Mouse (Mus musculus): Measurements from ENCODE around the gene Fcgrt. TPM values are rescaled to one million over a fixed set of nuclear protein-coding genes. Genes with fewer than 3 reads are reported as not detected.
"Not testable (repeated sequence)": the region's sequence is repeated elsewhere in the genome, so short reads cannot be mapped to it uniquely, and the experiment has no call there.

Gene Fcgrt
- total RNA-seq, 1 experiment from 2014 or later, result 32.2 TPM

DNA sequence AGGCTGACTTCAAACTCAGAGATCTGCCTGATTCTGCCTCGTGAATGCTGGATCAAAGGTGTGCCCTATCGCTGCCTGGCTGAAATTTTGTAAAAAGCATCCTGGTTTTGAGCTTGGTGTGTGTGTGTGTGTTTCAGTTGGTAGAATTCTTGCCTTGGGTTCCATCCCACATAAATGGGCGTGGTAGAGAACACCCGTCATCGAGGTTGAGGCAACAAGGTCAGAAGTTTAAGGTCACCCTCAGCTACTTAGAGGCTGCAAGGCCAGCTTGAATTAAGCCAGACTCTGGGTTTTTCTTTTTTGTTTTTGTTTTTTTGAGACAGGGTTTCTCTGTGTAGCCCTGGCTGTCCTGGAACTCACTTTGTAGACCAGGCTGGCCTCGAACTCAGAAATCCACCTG lies 14.7 kb upstream of the Fcgrt start:
- ATAC-seq (ENCODE audit: extremely low read depth, insufficient number of reproducible peaks, low FRiP score, poor library complexity, severe bottlenecking), result no peak

DNA sequence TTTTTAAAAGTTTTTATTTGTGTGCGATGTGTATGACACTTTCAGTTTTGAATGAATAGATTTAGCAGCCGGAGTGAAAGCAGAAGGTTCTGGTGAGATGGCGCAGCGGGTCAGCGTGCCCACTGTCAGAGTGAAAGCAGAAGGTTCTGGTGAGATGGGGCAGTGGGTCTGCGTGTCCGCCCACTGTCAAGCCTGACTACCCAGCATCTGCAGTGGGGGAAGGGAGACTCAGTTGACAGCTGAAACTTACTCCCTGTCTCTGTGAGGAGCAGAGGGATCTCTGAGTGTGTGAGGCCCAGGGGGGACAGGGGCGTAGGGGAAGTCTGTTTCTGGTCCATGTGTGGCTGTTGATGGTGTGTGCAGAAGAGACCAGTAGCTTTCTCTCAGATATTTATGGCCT lies 13.9 kb upstream of the Fcgrt start:
- ATAC-seq (ENCODE audit: extremely low read depth, insufficient number of reproducible peaks, low FRiP score, poor library complexity, severe bottlenecking), result no peak

DNA sequence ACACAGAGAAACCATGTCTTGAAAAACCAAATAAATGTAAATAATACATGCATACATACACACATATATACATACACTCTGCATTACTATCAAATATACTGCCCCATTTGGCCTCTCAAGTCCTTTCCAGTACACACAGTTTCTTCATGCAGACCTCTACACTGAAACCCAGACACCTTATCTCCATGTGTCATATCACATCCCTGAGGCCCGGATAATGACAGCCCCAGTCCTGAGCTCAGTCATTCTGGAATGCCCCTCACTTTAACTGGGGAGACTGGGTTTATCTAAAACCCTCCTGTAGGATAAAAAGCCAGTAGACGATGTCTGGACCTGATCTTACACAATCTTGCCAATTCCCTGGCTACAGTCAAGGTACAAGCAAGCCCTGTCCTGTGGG lies 9.8 kb upstream of the Fcgrt start:
- no peak for ATAC-seq (ENCODE audit: extremely low read depth, insufficient number of reproducible peaks, low FRiP score, poor library complexity, severe bottlenecking)

DNA sequence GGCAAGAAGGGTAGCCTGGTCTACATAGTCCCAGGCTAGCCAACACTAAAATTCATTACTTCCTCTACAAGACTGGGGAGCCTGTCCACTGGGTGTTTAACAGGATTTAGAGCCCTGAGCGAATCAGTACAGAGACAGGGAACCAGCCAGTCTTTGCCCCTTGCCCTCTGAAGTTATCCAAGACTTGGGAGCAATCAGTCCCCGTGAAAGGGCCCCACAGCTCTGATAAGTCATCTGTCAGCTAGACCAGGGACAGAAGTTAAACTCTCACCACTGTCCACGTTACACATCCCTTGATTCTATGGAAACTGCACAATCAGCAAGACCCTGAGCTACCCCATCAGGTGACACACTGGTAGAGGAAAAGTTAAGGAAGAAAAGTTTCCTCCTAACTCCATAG lies 8.9 kb upstream of the Fcgrt start:
- no peak for ATAC-seq (ENCODE audit: extremely low read depth, insufficient number of reproducible peaks, low FRiP score, poor library complexity, severe bottlenecking)

DNA sequence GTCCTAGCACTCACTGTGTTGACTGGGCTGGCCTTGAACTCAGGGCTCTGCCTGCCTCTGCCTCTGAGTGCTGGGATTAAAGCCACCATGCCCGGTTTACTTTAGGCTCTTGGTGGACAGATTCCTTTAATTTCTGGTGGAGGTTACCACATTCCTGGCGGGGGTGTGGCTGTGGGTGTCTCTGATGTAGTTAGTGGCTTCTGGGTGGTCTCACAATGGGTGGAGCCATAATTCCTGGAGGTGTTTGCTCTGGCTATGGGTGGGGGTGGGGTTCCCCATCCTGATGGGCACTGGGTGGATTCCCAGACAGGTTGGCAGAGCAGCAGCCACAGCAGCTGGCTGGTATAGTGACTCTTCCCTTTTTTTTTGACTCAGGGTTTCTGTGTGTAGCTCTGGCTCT lies 8.3 kb upstream of the Fcgrt start:
- ATAC-seq (ENCODE audit: extremely low read depth, insufficient number of reproducible peaks, low FRiP score, poor library complexity, severe bottlenecking), result no peak

DNA sequence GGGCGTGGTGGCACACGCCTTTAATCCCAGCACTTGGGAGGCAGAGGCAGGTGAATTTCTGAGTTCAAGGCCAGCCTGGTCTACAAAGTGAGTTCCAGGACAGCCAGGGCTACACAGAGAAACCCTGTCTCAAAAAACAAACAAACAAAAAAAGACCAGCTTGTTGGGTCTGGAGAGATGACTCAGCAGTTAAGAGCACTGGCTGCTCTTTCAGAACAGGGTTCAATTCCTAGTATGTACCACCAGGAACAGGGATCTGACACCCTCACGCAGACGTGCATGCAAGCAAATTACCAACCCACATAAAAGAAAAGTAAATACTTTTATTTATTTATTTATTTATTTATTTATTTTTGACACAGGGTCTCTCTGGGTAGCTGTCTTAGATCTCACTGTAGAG lies 6.4 kb upstream of the Fcgrt start:
- not testable (repeated sequence) for ATAC-seq (ENCODE audit: extremely low read depth, insufficient number of reproducible peaks, low FRiP score, poor library complexity, severe bottlenecking)

DNA sequence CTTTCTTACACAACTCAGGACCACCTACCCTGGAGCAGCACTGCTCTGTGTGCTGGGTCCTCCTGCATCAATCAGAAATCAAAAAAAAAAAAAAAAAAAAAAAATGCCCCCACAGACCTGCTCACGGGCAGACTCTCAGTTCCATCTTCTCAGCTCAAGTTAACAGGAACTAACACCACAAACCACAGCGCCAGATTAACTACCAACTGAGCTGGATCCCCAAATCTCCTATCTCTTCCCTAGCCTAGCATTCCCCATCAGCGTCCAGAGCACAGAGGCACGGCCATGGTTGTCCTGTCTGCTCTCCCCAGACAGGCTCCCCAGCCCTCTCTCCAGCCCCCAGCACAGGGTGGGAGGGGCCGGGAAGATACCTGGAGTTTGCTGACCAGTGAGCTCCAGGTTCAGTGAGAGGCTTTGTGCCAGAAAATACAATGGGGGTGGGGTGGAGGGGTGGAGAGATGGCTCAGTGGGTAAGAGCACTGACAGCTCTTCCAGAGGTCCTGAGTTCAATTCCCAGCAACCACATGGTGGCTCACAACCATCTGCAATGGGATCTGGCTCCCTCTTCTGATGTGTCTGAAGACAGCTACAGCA lies 3.5 kb upstream of the Fcgrt start:
- ATAC-seq (ENCODE audit: extremely low read depth, insufficient number of reproducible peaks, low FRiP score, poor library complexity, severe bottlenecking), result no peak

DNA sequence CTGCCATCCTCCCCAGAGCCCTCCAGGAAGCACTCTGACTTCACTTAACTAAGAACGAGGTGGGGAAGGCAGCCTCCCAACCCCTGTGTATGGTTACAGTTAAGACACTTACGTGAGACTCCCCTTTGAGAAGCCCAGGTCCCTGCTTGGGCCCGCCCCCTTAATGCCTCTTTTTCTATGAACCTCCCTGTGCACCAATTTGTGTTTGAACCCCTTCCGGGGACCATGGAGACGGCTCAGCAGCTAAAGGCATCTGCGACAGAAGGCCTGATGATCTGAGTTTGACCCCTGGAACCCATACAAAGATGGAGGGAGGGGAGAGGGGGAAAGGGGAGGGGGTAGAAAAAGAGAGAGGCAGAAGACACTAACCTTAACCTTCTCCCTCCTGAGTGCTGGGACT lies 2.8 kb upstream of the Fcgrt start:
- ATAC-seq (ENCODE audit: extremely low read depth, insufficient number of reproducible peaks, low FRiP score, poor library complexity, severe bottlenecking), result no peak

DNA sequence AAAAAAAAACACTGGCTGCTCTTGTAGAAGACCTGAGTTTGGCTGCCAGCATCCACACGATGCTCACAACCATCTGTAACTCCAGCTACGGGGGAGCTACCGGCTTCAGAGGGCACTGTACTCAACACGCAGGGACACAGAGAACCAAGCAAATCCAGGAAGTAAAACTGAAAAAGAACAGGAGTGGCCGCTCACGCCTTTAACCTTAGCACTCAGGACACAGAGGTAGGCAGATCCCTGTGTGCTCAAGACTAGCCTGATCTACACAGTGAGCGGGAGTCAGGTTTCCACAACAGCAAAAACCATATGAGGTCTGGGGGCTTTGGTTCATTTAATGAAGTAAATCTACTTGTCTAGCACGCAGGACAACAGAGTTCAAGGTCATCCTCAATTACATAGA lies 1.8 kb upstream of the Fcgrt start:
- ATAC-seq (ENCODE audit: extremely low read depth, insufficient number of reproducible peaks, low FRiP score, poor library complexity, severe bottlenecking), result no peak

DNA sequence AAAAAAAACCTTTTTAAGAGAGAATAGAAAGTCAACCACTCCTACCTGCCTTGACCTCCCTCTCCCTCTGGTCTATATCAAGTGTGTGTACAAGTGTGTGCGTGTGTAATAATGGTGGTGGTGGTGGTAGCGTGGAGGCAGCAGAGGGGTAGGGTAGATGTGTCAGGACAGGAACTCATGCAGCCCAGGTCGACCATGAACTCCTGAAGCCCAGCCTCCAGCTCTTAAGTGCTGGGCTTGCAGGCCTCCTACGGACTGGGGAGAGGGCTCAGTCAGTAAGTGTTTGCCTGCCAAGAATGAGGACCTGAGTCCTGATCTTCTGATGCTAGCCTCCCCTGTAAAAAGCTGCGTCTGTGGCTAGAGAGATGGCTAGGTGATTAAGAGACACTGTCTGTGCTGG lies 1.3 kb upstream of the Fcgrt start:
- no peak for ATAC-seq (ENCODE audit: extremely low read depth, insufficient number of reproducible peaks, low FRiP score, poor library complexity, severe bottlenecking)

DNA sequence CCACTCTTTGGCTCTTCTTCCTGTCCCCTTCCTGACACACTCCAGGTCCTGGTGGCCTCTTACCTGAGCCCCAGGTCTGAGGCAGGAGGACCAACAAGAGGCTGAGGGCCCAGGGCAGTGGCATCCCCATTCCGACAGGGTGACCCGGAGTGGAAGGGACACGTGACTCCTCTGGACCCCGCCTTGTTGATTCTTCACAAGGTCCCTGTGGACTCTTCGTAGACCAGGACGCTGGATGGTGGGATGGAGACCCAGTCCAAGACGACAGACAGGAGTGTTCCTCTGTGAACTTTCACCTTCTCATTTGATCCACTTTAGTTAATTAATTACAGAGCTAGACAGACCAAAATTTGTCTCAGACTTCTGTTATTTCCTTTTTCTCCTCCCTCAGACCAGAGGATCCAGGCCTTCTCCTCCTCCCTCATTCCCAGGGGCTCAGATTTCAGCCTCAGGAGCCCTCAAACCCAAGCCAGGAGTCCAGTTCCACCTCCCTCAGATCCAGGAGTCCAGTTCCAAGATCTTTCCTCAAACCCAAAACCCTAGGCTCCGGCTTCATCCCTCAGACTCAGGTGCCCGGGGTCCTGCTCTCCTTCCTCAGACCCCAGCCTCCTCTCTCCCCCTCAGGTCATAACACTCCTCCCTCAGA lies 588 bp downstream of the Fcgrt start:
- ATAC-seq (ENCODE audit: extremely low read depth, insufficient number of reproducible peaks, low FRiP score, poor library complexity, severe bottlenecking), result no peak

DNA sequence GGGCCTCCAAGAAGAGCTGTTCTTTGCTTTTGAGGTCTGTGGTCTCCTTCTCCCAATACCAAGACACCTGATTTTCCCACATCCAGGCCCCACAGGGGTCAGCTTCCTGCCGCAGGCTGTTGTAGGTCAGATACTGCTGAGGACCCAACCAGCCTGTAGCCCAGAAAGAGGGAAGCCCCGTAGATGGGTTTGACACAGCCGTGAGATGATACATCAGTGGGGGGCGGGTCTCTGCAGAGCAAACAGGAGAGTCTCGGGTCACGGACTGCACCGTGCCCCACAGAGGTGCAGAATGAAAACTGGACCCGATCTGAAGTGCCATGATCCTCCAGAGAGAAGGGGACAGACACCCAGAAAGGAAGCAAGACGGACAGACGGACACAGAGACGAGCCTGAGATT lies 1.2 kb downstream of the Fcgrt start:
- no peak for ATAC-seq (ENCODE audit: extremely low read depth, insufficient number of reproducible peaks, low FRiP score, poor library complexity, severe bottlenecking)

DNA sequence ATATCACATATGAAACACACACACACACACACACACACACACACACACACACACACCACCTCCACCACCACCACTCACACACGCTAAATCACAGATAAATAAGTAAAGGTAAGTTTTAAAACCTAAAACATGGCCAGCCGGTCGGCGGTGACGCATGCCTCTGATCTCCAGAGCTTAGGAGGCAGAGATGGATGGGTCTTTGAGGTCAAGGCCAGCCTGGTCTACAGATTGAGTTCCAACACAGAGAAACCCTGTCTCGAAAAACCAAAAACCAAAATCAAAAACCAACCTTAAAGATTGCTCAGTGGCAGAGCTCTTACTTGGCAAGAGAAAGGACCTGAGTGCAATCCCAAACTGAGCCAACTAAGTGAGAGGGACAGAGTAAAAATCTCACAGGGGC lies 3.6 kb downstream of the Fcgrt start:
- ATAC-seq (ENCODE audit: extremely low read depth, insufficient number of reproducible peaks, low FRiP score, poor library complexity, severe bottlenecking), result no peak

DNA sequence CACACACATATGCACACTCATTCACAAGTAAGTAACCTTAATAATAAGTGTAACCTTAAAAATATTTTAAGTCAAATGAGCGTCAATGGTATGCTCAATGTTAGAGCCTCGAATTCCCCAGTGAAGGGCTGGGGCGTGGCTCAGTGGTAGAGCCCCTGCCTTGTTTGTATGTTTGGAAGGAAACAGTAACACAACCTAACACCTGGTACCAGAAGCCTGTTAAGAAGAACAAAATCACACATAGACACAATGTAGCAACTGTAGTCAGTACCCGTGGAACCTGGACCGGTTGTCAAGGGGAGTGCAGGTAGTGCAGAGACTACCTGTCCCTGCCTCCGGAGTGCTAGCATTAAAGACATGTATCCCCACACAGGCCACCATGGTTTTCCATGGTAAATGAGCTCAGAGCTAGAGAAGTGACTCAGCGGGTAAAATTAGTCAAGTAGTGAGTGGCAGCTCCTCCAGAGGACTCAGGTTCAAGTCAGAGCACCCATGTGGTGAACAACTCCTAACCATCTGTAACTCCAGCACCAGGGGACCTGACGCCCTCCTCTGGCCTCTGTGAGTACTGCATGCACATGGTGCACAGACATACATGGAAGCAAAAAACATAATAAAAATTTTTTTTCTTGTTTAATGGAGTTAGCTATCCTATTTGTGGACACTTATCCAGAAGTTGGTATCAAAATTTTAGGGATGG lies 5.0 kb downstream of the Fcgrt start:
- ATAC-seq (ENCODE audit: extremely low read depth, insufficient number of reproducible peaks, low FRiP score, poor library complexity, severe bottlenecking), result no peak

DNA sequence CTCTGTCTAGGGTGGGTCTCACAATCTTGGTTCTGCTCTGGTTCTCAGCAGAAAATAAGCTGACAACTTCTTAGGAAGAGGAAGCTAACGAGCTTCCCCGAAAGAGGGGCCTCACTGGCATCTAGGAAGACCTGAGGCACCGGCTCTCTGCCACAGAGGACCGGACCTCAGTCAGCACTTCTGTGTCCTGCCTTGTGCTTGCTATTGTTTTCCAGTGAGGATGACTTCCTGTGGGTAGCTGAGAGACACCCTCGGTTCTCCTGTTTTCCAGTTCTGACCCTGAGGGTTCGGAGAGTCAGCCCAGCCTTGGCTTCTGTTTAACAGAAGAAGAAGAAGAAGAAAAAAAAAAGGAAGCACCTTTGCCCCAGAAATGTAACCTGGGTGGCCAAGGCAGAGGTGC lies 6.2 kb downstream of the Fcgrt start:
- ATAC-seq (ENCODE audit: extremely low read depth, insufficient number of reproducible peaks, low FRiP score, poor library complexity, severe bottlenecking), result no peak

DNA sequence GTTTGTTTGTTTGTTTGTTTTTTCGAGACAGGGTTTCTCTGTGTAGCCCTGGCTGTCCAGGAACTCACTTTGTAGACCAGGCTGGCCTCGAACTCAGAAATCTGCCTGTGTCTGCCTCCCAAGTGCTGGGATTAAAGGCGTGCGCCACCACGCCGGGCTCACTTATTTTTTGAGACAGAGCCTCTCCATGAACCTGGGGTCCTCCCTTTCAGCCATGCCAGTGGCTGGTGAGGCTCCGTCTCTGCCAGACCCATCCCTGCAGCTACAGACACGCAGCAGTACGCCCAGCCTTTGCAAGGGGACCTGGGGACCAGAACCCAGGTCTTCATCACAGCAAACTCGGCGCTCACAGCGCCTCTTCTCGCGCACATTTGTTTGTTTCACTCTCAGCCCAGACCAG lies 7.7 kb downstream of the Fcgrt start:
- not testable (repeated sequence) for ATAC-seq (ENCODE audit: extremely low read depth, insufficient number of reproducible peaks, low FRiP score, poor library complexity, severe bottlenecking)

DNA sequence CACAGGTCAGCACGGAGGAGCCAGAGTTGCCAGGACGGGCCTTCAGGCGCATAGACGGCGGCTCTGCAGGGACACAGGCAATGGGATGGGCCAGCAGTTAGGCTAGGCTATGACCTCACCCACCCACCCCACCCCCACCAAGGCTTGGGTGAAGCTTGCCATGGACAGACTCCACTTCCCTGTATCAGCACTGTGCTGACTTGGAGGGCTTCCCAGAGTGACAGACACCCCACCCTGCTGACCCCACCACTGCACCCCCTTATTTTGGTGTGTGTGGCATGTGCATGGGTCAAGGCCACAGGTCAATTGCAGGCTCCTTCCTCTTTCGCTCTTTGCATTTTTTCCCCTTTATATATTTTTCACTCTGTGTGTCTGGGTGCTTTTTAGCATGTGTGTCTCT lies 8.3 kb downstream of the Fcgrt start:
- ATAC-seq (ENCODE audit: extremely low read depth, insufficient number of reproducible peaks, low FRiP score, poor library complexity, severe bottlenecking), result no peak

DNA sequence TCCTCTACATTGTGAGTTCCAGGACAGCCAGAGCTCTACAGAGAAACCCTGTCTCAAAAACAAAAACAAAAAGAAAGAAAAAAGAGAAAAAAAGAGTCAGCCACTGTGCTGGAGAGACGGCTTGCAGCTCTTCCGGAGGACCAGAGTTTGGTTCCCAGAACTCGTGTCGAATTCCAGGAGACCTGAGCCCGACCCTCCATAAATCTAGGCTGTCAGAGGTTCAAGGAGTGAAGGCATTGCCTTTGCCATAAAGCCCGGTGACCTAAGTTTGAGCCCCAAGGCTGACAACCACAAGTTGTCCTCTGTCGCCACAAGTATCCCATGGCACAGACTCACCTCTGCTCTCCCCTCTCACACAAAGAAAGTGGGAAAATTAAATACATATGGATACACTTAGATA lies 9.5 kb downstream of the Fcgrt start:
- no peak for ATAC-seq (ENCODE audit: extremely low read depth, insufficient number of reproducible peaks, low FRiP score, poor library complexity, severe bottlenecking)

DNA sequence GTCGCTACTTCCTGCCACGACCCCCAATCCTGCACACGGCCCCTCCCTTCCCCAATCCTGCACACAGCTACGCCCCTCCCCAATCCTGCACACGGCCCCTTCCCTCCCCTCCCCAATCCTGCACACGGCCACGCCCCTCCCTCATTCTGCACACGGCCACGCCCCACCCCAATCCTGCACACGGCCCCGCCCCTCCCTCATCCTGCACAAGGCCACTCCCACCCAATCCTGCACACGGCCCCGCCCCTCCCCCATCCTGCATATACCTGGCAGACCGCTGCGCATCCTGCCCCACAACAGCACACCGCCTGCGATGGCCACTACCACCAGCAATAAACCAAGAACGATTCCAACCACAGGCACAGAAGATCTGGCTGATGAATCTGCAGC lies 10.1 kb downstream of the Fcgrt start:
- no peak for ATAC-seq (ENCODE audit: extremely low read depth, insufficient number of reproducible peaks, low FRiP score, poor library complexity, severe bottlenecking)

DNA sequence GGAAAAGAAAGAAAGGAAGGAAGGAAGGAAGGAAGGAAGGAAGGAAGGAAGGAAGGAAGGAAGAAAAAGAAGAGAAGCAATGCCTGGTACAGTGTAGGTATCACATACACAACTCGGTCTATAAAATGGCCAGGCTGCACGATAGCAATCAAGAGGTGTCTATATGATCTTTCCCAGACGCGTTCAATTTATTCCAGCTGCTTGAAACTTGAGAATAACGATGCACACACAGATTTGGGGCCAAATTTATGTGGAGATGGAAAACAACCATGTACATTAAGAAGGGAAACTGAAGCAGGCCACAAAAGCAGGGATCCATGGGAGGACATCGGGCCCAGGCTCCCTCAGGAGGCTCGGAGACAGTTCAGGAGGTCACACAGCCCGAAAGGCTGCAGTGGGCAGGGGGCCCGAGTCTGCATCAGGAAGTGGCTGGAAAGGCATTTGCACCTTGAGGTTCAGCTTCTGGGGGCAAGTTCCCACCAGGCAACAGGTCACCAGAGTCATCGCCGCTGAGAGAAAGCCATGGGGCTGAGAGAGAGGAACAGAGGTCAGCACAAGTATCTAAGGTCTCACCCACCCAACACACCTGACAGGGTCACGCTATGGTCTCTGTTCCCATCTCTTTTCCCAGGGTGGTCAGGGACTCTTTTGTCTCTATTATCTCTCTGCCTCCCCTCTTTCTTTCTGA lies 10.7 kb downstream of the Fcgrt start:
- no peak for ATAC-seq (ENCODE audit: extremely low read depth, insufficient number of reproducible peaks, low FRiP score, poor library complexity, severe bottlenecking)
